Mouse (Mus musculus) CD4-positive, CD25-positive, alpha-beta regulatory T cell (primary cell): ENCODE results near the gene Gatad2a. TPM values are rescaled to one million over a fixed set of nuclear protein-coding genes. Genes with fewer than 3 reads are reported as not detected.

ENCODE experiments used
- polyA plus RNA-seq: library from polyadenylated mRNA; unstranded; fragments of 100-300 nt; shearing (Covaris generic); gene quantifications from one replicate; pipeline ENCODE4 v1.2.1, GENCODE M21; 2017

The Gatad2a gene
- polyA plus RNA-seq: 125 TPM

DNA sequence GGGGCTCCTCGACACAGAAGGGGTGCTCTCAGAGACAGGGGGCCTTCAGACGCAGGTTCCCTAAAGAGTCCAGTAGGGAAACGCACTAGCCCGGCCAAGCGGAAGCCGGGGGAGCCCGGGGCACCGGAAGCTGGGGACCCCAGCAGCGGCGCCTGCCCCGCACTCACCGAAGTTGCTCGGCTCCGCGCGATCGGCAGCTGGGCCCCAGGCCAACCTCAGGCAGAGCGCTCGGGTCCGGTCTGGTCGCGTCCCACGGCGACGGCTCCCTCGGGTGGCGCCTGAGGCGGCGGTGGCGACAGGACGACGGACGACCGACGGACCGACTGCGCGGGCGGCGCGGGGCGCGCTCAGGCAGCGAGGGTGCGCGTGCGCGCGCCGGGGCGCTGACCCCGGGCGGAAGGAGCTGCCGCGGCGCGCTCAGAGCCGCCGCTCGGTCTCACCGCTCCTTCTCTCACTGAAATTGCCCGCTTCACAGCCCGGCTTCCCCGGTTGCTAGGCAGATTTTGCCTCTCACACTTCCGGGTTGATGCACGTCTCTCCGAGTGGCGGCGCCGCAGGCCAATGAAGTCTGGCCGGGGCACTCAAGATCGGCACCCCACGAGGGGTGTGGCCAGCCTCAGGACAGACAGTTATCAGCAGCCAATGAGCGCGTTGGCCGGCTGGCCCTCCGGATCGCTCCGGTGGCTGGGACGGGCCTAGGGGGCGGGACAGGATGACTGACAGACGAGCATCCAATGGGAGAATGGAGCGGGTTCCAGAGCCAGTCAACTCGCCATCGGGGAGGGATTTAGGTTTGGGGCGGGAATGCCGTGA, at the start of gene Gatad2a:
Gene Gatad2a (minus strand): TSS at position 609 of the 813 bp plus-strand sequence.

DNA sequence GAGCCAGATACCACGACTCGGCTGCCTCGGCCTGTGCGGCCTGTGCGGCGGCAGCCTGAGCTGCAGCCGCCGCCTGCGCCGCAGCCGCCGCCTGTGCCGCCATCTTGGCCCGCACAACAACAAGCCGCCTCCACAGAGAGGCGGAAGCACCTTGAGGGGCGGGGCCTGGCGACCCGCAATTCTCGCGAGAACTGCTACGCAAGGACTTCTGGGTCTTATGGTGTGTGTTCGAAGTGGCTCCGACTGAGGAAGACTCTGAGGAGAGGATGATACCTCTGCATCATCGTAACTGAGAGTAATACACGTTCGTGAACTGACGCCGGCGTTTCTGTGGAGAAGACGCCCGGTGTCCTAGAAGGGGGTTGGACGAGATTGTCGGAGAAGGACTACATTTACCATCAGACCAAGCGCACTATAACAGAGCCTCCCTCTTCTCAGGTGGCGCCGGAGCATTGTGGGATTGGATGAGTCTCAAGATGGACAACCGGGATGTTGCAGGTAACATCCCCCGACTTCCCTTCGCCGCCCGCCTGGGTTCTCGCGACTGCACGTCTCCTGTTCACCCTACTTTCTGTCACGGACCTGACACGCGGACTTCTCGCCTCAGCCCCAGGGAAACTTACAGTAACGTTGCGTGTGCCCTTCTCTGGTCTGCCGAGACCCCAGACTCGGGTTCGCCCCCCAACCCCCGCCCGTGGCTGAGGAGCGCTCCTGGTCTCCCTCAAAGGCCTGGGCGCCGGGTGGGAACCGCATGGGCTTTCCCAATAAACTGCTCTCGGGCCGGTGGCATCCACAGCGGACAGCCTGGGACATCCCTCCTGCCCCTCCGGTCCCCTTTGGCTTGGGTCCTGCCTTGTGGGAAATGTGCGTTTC, 46.6 kb upstream of the Gatad2a start, which contains the start of the genes Mau2 and Sugp1:
Gene Mau2 (minus strand): TSS at position 152 of the 873 bp plus-strand sequence.
Gene Sugp1 (plus strand): TSS at position 231 of the 873 bp plus-strand sequence.

DNA sequence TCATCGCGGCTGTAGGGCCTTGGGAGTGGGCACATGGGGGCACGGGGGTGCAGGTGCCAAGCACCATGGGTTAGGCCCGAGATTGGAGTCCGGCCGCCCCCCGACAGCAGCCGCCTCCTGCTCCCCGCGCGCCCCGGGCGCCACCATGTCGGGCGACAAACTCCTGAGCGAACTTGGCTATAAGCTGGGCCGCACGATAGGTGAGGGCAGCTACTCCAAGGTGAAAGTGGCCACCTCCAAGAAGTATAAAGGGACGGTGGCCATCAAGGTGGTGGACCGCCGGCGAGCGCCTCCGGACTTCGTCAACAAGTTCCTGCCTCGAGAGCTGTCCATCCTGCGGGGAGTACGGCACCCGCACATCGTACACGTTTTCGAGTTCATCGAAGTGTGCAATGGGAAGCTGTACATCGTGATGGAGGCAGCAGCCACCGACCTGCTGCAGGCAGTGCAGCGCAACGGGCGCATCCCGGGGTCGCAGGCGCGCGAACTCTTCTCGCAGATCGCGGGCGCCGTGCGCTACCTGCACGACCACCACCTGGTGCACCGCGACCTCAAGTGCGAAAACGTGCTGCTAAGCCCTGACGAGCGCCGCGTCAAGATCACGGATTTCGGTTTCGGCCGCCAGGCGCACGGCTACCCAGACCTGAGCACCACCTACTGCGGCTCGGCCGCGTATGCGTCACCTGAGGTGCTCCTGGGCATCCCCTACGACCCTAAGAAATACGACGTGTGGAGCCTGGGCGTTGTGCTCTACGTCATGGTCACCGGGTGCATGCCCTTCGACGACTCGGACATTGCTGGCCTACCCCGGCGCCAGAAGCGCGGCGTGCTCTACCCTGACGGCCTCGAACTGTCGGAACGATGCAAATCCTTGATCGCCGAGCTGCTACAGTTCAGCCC, 93.8 kb downstream of the Gatad2a start, which contains the start of the genes Tssk6, Ndufa13 and Yjefn3:
Gene Tssk6 (plus strand): TSS at position 22 of the 900 bp plus-strand sequence.
Gene Ndufa13 (minus strand): TSS at position 396 of the 900 bp plus-strand sequence.
Gene Yjefn3 (minus strand): TSS at position 550 of the 900 bp plus-strand sequence.

DNA sequence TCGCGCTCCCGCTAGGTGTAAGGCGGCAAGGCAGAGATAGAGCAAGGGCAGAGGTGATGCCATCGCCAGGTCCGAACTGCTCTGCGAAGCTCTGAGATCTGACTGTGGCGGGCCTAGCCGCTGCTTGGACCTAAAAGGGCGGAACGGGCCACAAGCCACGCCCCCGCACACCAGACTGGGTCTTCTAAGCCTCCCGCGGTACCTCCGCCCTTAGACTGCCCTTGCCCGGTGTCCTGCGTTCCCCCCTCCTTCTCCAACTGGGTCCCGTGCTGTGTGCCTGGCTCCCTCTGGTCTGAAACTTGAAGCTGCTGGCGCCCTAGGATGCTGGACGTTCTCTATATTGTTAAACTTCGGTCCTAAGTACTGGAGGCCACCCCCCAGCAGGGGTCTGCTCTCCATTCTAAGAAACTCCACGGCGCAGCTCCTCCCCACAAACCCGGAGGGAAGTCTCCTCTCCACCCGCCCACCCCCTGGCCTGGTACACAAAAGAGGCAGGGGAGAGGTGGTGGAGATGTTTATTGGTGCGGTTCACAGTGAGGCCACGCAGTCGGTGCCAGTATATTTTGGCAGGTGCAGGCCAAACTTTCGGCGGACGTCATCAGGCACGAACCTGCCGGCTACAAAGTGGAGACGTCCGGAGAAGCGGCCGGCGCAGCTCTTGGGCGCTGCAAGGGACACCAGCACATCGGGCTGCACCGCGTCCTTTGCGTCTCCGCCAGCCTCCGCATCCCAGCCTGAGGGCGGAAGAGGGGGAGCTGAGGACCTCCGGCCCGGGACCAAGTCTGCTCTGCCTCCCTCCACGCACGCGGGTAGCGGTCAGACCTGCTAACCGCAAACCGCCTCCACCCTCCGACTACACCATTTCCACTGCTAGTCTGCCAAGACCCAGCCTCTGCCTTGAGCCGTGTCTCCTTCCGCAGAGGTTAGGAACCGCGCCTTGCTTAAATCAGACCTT, 108.6 kb downstream of the Gatad2a start, which contains the start of gene Cilp2:
Gene Cilp2 (minus strand): TSS at position 399 of the 955 bp plus-strand sequence.

Other genes starting within 250 kb of the Gatad2a start
- gene Zfp963, start 246.4 kb downstream of the Gatad2a start, polyA plus RNA-seq: 8.4 TPM
- gene Gm20422, start 221.5 kb downstream of the Gatad2a start, polyA plus RNA-seq: not detected
- gene Atp13a1, start 205.2 kb downstream of the Gatad2a start, polyA plus RNA-seq: 112 TPM
- 30.3 TPM for gene Zfp866, start 205.2 kb downstream of the Gatad2a start, polyA plus RNA-seq
- gene Gmip, start 187.7 kb downstream of the Gatad2a start, polyA plus RNA-seq: 154 TPM
- 0.28 TPM for gene Lpar2, start 174.0 kb downstream of the Gatad2a start, polyA plus RNA-seq
- gene Pbx4, start 163.9 kb downstream of the Gatad2a start, polyA plus RNA-seq: 19.4 TPM
- gene Cilp2, start 108.7 kb downstream of the Gatad2a start, polyA plus RNA-seq: 0.14 TPM
- gene Tssk6, start 94.2 kb downstream of the Gatad2a start, polyA plus RNA-seq: 4.1 TPM
- gene Ndufa13, start 93.8 kb downstream of the Gatad2a start, polyA plus RNA-seq: 163 TPM
- gene Yjefn3, start 93.7 kb downstream of the Gatad2a start, polyA plus RNA-seq: 3.1 TPM
- 104 TPM for gene Mau2, start 46.4 kb upstream of the Gatad2a start, polyA plus RNA-seq
- 68.9 TPM for gene Sugp1, start 46.4 kb upstream of the Gatad2a start, polyA plus RNA-seq
- gene Tm6sf2, start 76.5 kb upstream of the Gatad2a start, polyA plus RNA-seq: 0.78 TPM
- gene Hapln4, start 87.1 kb upstream of the Gatad2a start, polyA plus RNA-seq: not detected
- gene Ncan, start 124.5 kb upstream of the Gatad2a start, polyA plus RNA-seq: 0.02 TPM
- gene Nr2c2ap, start 134.9 kb upstream of the Gatad2a start, polyA plus RNA-seq: 60.4 TPM
- gene Rfxank, start 142.8 kb upstream of the Gatad2a start, polyA plus RNA-seq: 35.4 TPM
- 59.2 TPM for gene Borcs8, start 143.1 kb upstream of the Gatad2a start, polyA plus RNA-seq
- gene Mef2b, start 143.3 kb upstream of the Gatad2a start, polyA plus RNA-seq: 1.3 TPM
- gene Tmem161a, start 176.0 kb upstream of the Gatad2a start, polyA plus RNA-seq: 49.3 TPM
- 15.5 TPM for gene Slc25a42, start 215.9 kb upstream of the Gatad2a start, polyA plus RNA-seq
- gene Sugp2, start 237.8 kb upstream of the Gatad2a start, polyA plus RNA-seq: 44.0 TPM
- 11.7 TPM for gene Armc6, start 238.1 kb upstream of the Gatad2a start, polyA plus RNA-seq